Mouse (Mus musculus) spleen, adult 2 months (tissue): ENCODE measurements around the gene Cdk2ap1.

Source experiments
- CTCF ChIP-seq: fragments of 200-500 bp; IDR thresholded peaks from 2 replicates; pipeline ENCODE4 v1.5.1; 2011; ENCODE audit warnings: mild to moderate bottlenecking, inconsistent platforms; ENCODE audit not compliant: insufficient read depth, insufficient read length, insufficient replicate concordance; ENCODE audit errors: extremely low read depth
- POLR2A ChIP-seq: fragments of 200-500 bp; IDR thresholded peaks from 2 replicates; pipeline ENCODE4 v1.6.1; 2011; ENCODE audit warnings: low read depth, low read length, inconsistent platforms

DNA sequence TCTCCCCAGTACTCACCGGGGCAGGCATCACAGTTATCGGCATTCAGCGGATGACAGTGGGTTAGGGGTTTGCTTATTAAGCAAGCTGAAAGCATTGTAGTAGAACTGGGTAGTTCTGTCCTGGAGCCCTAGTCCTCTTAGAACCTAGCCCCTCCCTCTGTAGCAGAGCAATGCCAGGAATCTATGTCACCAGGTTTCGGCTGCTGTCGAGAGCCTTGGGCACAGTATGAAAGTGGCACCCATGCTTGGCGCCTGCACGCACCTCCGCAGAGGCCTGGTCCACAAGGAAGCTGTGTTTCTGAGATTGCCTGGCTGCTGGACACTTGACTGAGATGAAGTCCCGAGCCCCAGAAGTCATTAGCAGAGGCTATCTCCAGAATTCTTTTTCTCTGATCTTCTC is 25.8 kb downstream of the Cdk2ap1 start:
- TF ChIP-seq CTCF (no peak), POLR2A (no peak)
